ENCODE assay signal across 10 mouse cellular contexts in genomic region chr2:93873449-93874226, GRCm38 (mm10). TPM values are rescaled to one million over a fixed set of nuclear protein-coding genes. Genes with fewer than 3 reads are reported as not detected.
A peak's percentile ranks its signal among the peaks of the same experiment; 100 is the strongest.
DNase-seq lines count a peak whose midpoint lies in the region; ATAC-seq and TF ChIP-seq lines count a peak whose summit lies in the region.
"Had no signal": no experiment of that assay in that cellular context is flagged by ENCODE, and none has a peak within 500 bp of the region (broad histone marks: within the 10 kb centered on the region; RNA-seq: fewer than 3 reads in every experiment).

No protein-coding gene starts in this region.

- peak; percentile 29; the same call in 1 of the 2 replicates for ATAC-seq in heart, embryonic 15.5 days (replicated peaks; ENCODE audit: insufficient number of reproducible peaks, insufficient read depth, low FRiP score, low read depth)
- peak; percentile 32; the same call in 1 of the 2 replicates for ATAC-seq in forebrain, postnatal 0 days
- ATAC-seq in midbrain, embryonic 15.5 days (replicated peaks), result 0 out of 2 replicates have a peak, but pooled peaks have one; percentile 7

- DNase-seq in heart, postnatal 10 days, result no peak
- DNase-seq in ZHBTc4 (ENCODE audit: low read depth, low spot score), result peak; percentile 66
- DNase-seq in forebrain, postnatal 0 days, result no peak
- no peak for DNase-seq in frontal cortex, postnatal 25 days (ENCODE audit: low spot score in 2 of 2)
- DNase-seq in gastrocnemius, postnatal 14 days, result no peak
- no peak for DNase-seq in urinary bladder, adult 18-20 months (ENCODE audit: low spot score in 2 of 2)
- DNase-seq: cerebellum, adult 11-12 months; kidney, adult 11 months had no signal

- no peaks in the 10 kb centered on the region for H3K9me3 ChIP-seq in heart, embryonic 15.5 days (replicated peaks)
- no peaks in the 10 kb centered on the region for H3K9me3 ChIP-seq in forebrain, postnatal 0 days (ENCODE audit: low read length)
- H3K9me3 ChIP-seq in midbrain, embryonic 15.5 days, result no peaks in the 10 kb centered on the region

- no peaks in the 10 kb centered on the region for H3K36me3 ChIP-seq in heart, embryonic 15.5 days
- no peaks in the 10 kb centered on the region for H3K36me3 ChIP-seq in forebrain, postnatal 0 days (ENCODE audit: insufficient read depth)
- H3K36me3 ChIP-seq in midbrain, embryonic 15.5 days (replicated peaks), result no peaks in the 10 kb centered on the region

- TF ChIP-seq CTCF in forebrain, postnatal 0 days (IDR thresholded peaks at IDR 0.05; ENCODE audit: low read depth), result no peak

- no peak overlapping the region for H3K4me2 ChIP-seq in heart, embryonic 15.5 days
- no peak overlapping the region for H3K4me2 ChIP-seq in forebrain, postnatal 0 days (ENCODE audit: low read depth)
- no peak overlapping the region for H3K4me2 ChIP-seq in midbrain, embryonic 15.5 days

- intact Hi-C loops in heart, postnatal 10 days (cut with DNase I), result loop anchor here (2.0 kb wide), 1 partner anchor 81 kb away; no protein-coding TSS in a partner anchor
- intact Hi-C loops in gastrocnemius, postnatal 14 days (cut with DNase I; ENCODE audit: low total_unique reads), result no loop called here

- 23% methylated on average over 12 of the region's 12 CpGs for WGBS in heart, embryonic 15.5 days
- whole genome bisulfite sequencing in forebrain, postnatal 0 days, result 31% methylated on average over 12 of the region's 12 CpGs
- WGBS in midbrain, embryonic 15.5 days, result 28% methylated on average over 12 of the region's 12 CpGs

- H3K4me3 ChIP-seq in heart, embryonic 15.5 days, result no peak overlapping the region
- H3K4me3 ChIP-seq in forebrain, postnatal 0 days (ENCODE audit: low read depth, low read length), result no peak overlapping the region
- H3K4me3 ChIP-seq in midbrain, embryonic 15.5 days, result no peak overlapping the region

- 0 out of 2 replicates have a peak, but pooled peaks cover 6% of the 10 kb centered on the region for H3K27me3 ChIP-seq in heart, embryonic 15.5 days
- H3K27me3 ChIP-seq in forebrain, postnatal 0 days (ENCODE audit: insufficient read depth, low read length), result no peaks in the 10 kb centered on the region
- H3K27me3 ChIP-seq in midbrain, embryonic 15.5 days (replicated peaks), result no peaks in the 10 kb centered on the region

- no peak overlapping the region for H3K27ac ChIP-seq in heart, embryonic 15.5 days
- 0 out of 2 replicates have a peak overlapping the region, but pooled peaks have one; percentile 21 for H3K27ac ChIP-seq in forebrain, postnatal 0 days (ENCODE audit: low read depth, low read length)
- no peak overlapping the region for H3K27ac ChIP-seq in midbrain, embryonic 15.5 days

- H3K4me1 ChIP-seq in heart, embryonic 15.5 days (replicated peaks), result peaks cover 15% of the 10 kb centered on the region; the same call in 1 of the 2 replicates
- H3K4me1 ChIP-seq in forebrain, postnatal 0 days (ENCODE audit: insufficient read depth), result 0 out of 2 replicates have a peak, but pooled peaks cover 5% of the 10 kb centered on the region
- peaks cover 4% of the 10 kb centered on the region for H3K4me1 ChIP-seq in midbrain, embryonic 15.5 days

- no peak overlapping the region for H3K9ac ChIP-seq in heart, embryonic 15.5 days
- H3K9ac ChIP-seq in forebrain, postnatal 0 days, result no peak overlapping the region
- no peak overlapping the region for H3K9ac ChIP-seq in midbrain, embryonic 15.5 days

RNA-seq across cellular contexts. Expression of gene Accsl, which starts 4.7 kb away (rescaled TPM):
- polyA plus RNA-seq in heart, embryonic 15.5 days (2015; fragmentation: Nextera tagmentation; extraction: Ambion mirVana), result not detected in 2 replicates
- under 1 TPM in 1 of 2 experiments, not detected in 1; 0.24 TPM for total RNA-seq in heart, postnatal 10 days (2021)
- 0.08 and 1.2 TPM in 2 replicates for total RNA-seq in forebrain, postnatal 0 days (2014; rRNA removed)
- polyA plus RNA-seq in forebrain, postnatal 0 days (2015; fragmentation: Nextera tagmentation; extraction: Ambion mirVana), result 0.22 and 0.38 TPM in 2 replicates
- 0.17 and 0.32 TPM in 2 replicates for polyA plus RNA-seq in midbrain, embryonic 15.5 days (2015; fragmentation: Nextera tagmentation; extraction: Ambion mirVana)
- total RNA-seq in gastrocnemius, postnatal 14 days (2021), result not detected

RNA-seq across cellular contexts. Expression of gene Accs, which starts 23.9 kb away (rescaled TPM):
- polyA plus RNA-seq in heart, embryonic 15.5 days (2015; fragmentation: Nextera tagmentation; extraction: Ambion mirVana), result 5.5 and 5.9 TPM in 2 replicates
- 1 to 10 TPM; 5.4 to 7.6 TPM for total RNA-seq in heart, postnatal 10 days (2021)
- 14.2 and 15.2 TPM in 2 replicates for total RNA-seq in forebrain, postnatal 0 days (2014; rRNA removed)
- 3.8 and 5.1 TPM in 2 replicates for polyA plus RNA-seq in forebrain, postnatal 0 days (2015; fragmentation: Nextera tagmentation; extraction: Ambion mirVana)
- 5.1 and 5.2 TPM in 2 replicates for polyA plus RNA-seq in midbrain, embryonic 15.5 days (2015; fragmentation: Nextera tagmentation; extraction: Ambion mirVana)
- 1 to 10 TPM; 3.0 to 3.4 TPM for total RNA-seq in gastrocnemius, postnatal 14 days (2021)

RNA-seq across cellular contexts. Expression of gene Ext2, which starts 51.3 kb away (rescaled TPM):
- polyA plus RNA-seq in heart, embryonic 15.5 days (2015; fragmentation: Nextera tagmentation; extraction: Ambion mirVana), result 57.6 and 83.1 TPM in 2 replicates
- 10 to 100 TPM; 58.0 to 59.9 TPM for total RNA-seq in heart, postnatal 10 days (2021)
- 31.4 and 37.7 TPM in 2 replicates for total RNA-seq in forebrain, postnatal 0 days (2014; rRNA removed)
- polyA plus RNA-seq in forebrain, postnatal 0 days (2015; fragmentation: Nextera tagmentation; extraction: Ambion mirVana), result 67.8 and 68.6 TPM in 2 replicates
- 76.4 and 79.4 TPM in 2 replicates for polyA plus RNA-seq in midbrain, embryonic 15.5 days (2015; fragmentation: Nextera tagmentation; extraction: Ambion mirVana)
- total RNA-seq in gastrocnemius, postnatal 14 days (2021), result 10 to 100 TPM; 33.5 to 37.8 TPM
